Mouse (Mus musculus) liver, embryonic 12.5 days (tissue): ENCODE data around the gene Wdr90. TPM values are rescaled to one million over a fixed set of nuclear protein-coding genes. Genes with fewer than 3 reads are reported as not detected.

Experiments used
- ATAC-seq: fragments of 200-750 bp; cut with Nextera tagmentation; 2 replicates; pipeline ENCODE4 v1.8.0; 2017; ENCODE audit warnings: moderate number of reproducible peaks, mild to moderate bottlenecking, moderate library complexity
- H3K27ac ChIP-seq: fragments of 300-500 bp; sonication (generic); 2 replicates; pipeline ENCODE4 v1.5.1; 2016; ENCODE audit warnings: mild to moderate bottlenecking
- H3K27me3 ChIP-seq: fragments of 300-500 bp; sonication (generic); replicated peaks from 2 replicates; pipeline ENCODE4 v1.6.1; 2016; ENCODE audit warnings: mild to moderate bottlenecking, moderate library complexity
- H3K36me3 ChIP-seq: fragments of 300-500 bp; sonication (generic); 2 replicates; pipeline ENCODE4 v1.6.1; 2016; ENCODE audit warnings: mild to moderate bottlenecking, moderate library complexity
- H3K4me1 ChIP-seq: fragments of 300-500 bp; sonication (generic); 2 replicates; pipeline ENCODE4 v1.6.1; 2016
- H3K4me2 ChIP-seq: fragments of 300-500 bp; sonication (generic); 2 replicates; pipeline ENCODE4 v1.6.1; 2016; ENCODE audit warnings: mild to moderate bottlenecking, moderate library complexity
- H3K4me3 ChIP-seq: fragments of 300-500 bp; sonication (generic); 2 replicates; pipeline ENCODE4 v1.5.1; 2016; ENCODE audit warnings: mild to moderate bottlenecking, moderate library complexity
- H3K9ac ChIP-seq: fragments of 300-500 bp; sonication (generic); 2 replicates; pipeline ENCODE4 v1.6.1; 2016; ENCODE audit warnings: mild to moderate bottlenecking, moderate library complexity
- H3K9me3 ChIP-seq: fragments of 300-500 bp; sonication (generic); replicated peaks from 2 replicates; pipeline ENCODE4 v1.6.1; 2016; ENCODE audit warnings: mild to moderate bottlenecking, moderate library complexity
- WGBS: fragments of 180-500 bp; shearing (Covaris S2); methylation state at CpG from one replicate; pipeline ENCODE4 v1.1.7; 2016; ENCODE audit not compliant: insufficient replicate concordance; 5-methylcytosine and 5-hydroxymethylcytosine counted together
- polyA plus RNA-seq: library from polyadenylated mRNA; unstranded; fragments of >200 nt; fragmentation: Nextera tagmentation; extraction: Ambion mirVana; gene quantifications from 2 replicates; pipeline ENCODE4 v1.2.1, GENCODE M21; 2016

The Wdr90 gene
- polyA plus RNA-seq, 1 experiment from 2014 or later = 19.6 TPM

- ATAC-seq = no peak
- Histone ChIP-seq H3K4me3 (no peak overlapping the region), H3K9me3 (no peaks in the 10 kb centered on the region), H3K4me1 (peaks cover 73% of the 10 kb centered on the region), H3K27me3 (no peaks in the 10 kb centered on the region), H3K4me2 (no peak overlapping the region), H3K36me3 (peaks cover 70% of the 10 kb centered on the region), H3K27ac (no peak overlapping the region), H3K9ac (no peak overlapping the region)
- WGBS = 90% methylated on average over 6 of the region's 6 CpGs
Measured at GRCm38 (mm10) chr17:25840519-25840918, 20.8 kb downstream of the Wdr90 start.

- peak overlapping the region; percentile 48 for H3K27ac ChIP-seq
- no peaks in the 10 kb centered on the region for H3K27me3 ChIP-seq
- no peak for ATAC-seq
- 79% methylated on average over 14 of the region's 14 CpGs for WGBS
- H3K4me3 ChIP-seq = no peak overlapping the region
- peaks cover 72% of the 10 kb centered on the region for H3K36me3 ChIP-seq
- peaks cover 74% of the 10 kb centered on the region for H3K4me1 ChIP-seq
- H3K9ac ChIP-seq = no peak overlapping the region; the same call in 1 of the 2 replicates
- H3K9me3 ChIP-seq = no peaks in the 10 kb centered on the region
- no peak overlapping the region for H3K4me2 ChIP-seq
Measured at GRCm38 (mm10) chr17:25839455-25840235, 21.7 kb downstream of the Wdr90 start.

- H3K9ac ChIP-seq = no peak overlapping the region
- no peaks in the 10 kb centered on the region for H3K9me3 ChIP-seq
- no peak for ATAC-seq
- WGBS = 83% methylated on average over 4 of the region's 4 CpGs
- peaks cover 77% of the 10 kb centered on the region for H3K36me3 ChIP-seq
- no peak overlapping the region for H3K4me3 ChIP-seq
- no peaks in the 10 kb centered on the region for H3K27me3 ChIP-seq
- no peak overlapping the region for H3K4me2 ChIP-seq
- peaks cover 78% of the 10 kb centered on the region for H3K4me1 ChIP-seq
- H3K27ac ChIP-seq = peak overlapping the region; percentile 48
Measured at GRCm38 (mm10) chr17:25838904-25839303, 22.4 kb downstream of the Wdr90 start.

GRCm38 (mm10) chr17:25837533-25837932 is 23.8 kb downstream of the Wdr90 start:
- Histone ChIP-seq H3K4me3 (no peak overlapping the region), H3K36me3 (peaks cover 71% of the 10 kb centered on the region), H3K9ac (no peak overlapping the region), H3K9me3 (no peaks in the 10 kb centered on the region), H3K4me2 (peak overlapping the region; percentile 71), H3K27me3 (no peaks in the 10 kb centered on the region), H3K4me1 (peaks cover 71% of the 10 kb centered on the region), H3K27ac (peak overlapping the region; percentile 12; the same call in 1 of the 2 replicates)
- WGBS = 49% methylated on average over 3 of the region's 3 CpGs
- ATAC-seq = no peak

GRCm38 (mm10) chr17:25837076-25837410 is 24.3 kb downstream of the Wdr90 start, which contains the start of gene Rhbdl1:
Rhbdl1 (minus strand) TSS chr17:25837295.
- no peaks in the 10 kb centered on the region for H3K27me3 ChIP-seq
- H3K4me1 ChIP-seq = peaks cover 69% of the 10 kb centered on the region
- ATAC-seq = no peak
- H3K9ac ChIP-seq = peak within 1 kb of the TSS; percentile 56
- H3K4me2 ChIP-seq = peak within 1 kb of the TSS; percentile 71
- H3K27ac ChIP-seq = peak within 1 kb of the TSS; percentile 12
- no peaks in the 10 kb centered on the region for H3K9me3 ChIP-seq
- peak within 1 kb of the TSS; percentile 38 for H3K4me3 ChIP-seq
- 1% methylated on average over 28 of the region's 29 CpGs for WGBS
- peaks cover 66% of the 10 kb centered on the region for H3K36me3 ChIP-seq

- H3K4me1 ChIP-seq = peaks cover 74% of the 10 kb centered on the region
- peak overlapping the region; percentile 71 for H3K4me2 ChIP-seq
- H3K27ac ChIP-seq = peak overlapping the region; percentile 12
- 25% methylated on average over 22 of the region's 23 CpGs for WGBS
- peak overlapping the region; percentile 56 for H3K9ac ChIP-seq
- peaks cover 65% of the 10 kb centered on the region for H3K36me3 ChIP-seq
- no peaks in the 10 kb centered on the region for H3K9me3 ChIP-seq
- no peaks in the 10 kb centered on the region for H3K27me3 ChIP-seq
- H3K4me3 ChIP-seq = peak overlapping the region; percentile 38
- no peak for ATAC-seq
Measured at GRCm38 (mm10) chr17:25836397-25837075, 24.8 kb downstream of the Wdr90 start.

GRCm38 (mm10) chr17:25835816-25836215 is 25.5 kb downstream of the Wdr90 start:
- 89% methylated on average over 16 of the region's 16 CpGs for WGBS
- Histone ChIP-seq H3K9me3 (no peaks in the 10 kb centered on the region), H3K4me2 (peak overlapping the region; percentile 71; the same call in 1 of the 2 replicates), H3K4me1 (peaks cover 81% of the 10 kb centered on the region), H3K36me3 (peaks cover 65% of the 10 kb centered on the region), H3K27ac (no peak overlapping the region), H3K4me3 (no peak overlapping the region), H3K9ac (0 out of 2 replicates have a peak overlapping the region, but pooled peaks have one; percentile 56), H3K27me3 (no peaks in the 10 kb centered on the region)
- ATAC-seq = no peak

GRCm38 (mm10) chr17:25835301-25835700 is 26.0 kb downstream of the Wdr90 start:
- Histone ChIP-seq H3K27ac (no peak overlapping the region), H3K36me3 (peaks cover 65% of the 10 kb centered on the region), H3K9ac (peak overlapping the region; percentile 92; the same call in 1 of the 2 replicates), H3K4me3 (peak overlapping the region; percentile 84; the same call in 1 of the 2 replicates), H3K27me3 (no peaks in the 10 kb centered on the region), H3K4me1 (peaks cover 84% of the 10 kb centered on the region), H3K4me2 (peak overlapping the region; percentile 84), H3K9me3 (no peaks in the 10 kb centered on the region)
- 88% methylated on average over 7 of the region's 7 CpGs for WGBS
- no peak for ATAC-seq

- Histone ChIP-seq H3K9me3 (no peaks in the 10 kb centered on the region), H3K27ac (peak overlapping the region; percentile 93)
Measured at GRCm38 (mm10) chr17:25834595-25835222, 26.6 kb downstream of the Wdr90 start.

GRCm38 (mm10) chr17:25833961-25834594 is 27.2 kb downstream of the Wdr90 start:
- H3K27me3 ChIP-seq = no peaks in the 10 kb centered on the region
- peaks cover 60% of the 10 kb centered on the region for H3K36me3 ChIP-seq
- no peaks in the 10 kb centered on the region for H3K9me3 ChIP-seq
- peak overlapping the region; percentile 84 for H3K4me2 ChIP-seq
- H3K9ac ChIP-seq = peak overlapping the region; percentile 92
- ATAC-seq = no peak
- H3K4me3 ChIP-seq = peak overlapping the region; percentile 84
- H3K4me1 ChIP-seq = peaks cover 84% of the 10 kb centered on the region
- H3K27ac ChIP-seq = peak overlapping the region; percentile 93
- 43% methylated on average over 6 of the region's 6 CpGs for WGBS

More at GRCm38 (mm10) chr17:25834595-25835222, 26.6 kb downstream of the Wdr90 start:
- ATAC-seq = no peak
- Histone ChIP-seq H3K4me3 (peak overlapping the region; percentile 84), H3K9ac (peak overlapping the region; percentile 92), H3K4me1 (peaks cover 84% of the 10 kb centered on the region), H3K36me3 (peaks cover 65% of the 10 kb centered on the region), H3K4me2 (peak overlapping the region; percentile 84), H3K27me3 (no peaks in the 10 kb centered on the region)
- 89% methylated on average over 12 of the region's 12 CpGs for WGBS

GRCm38 (mm10) chr17:25833291-25833663 is 28.0 kb downstream of the Wdr90 start, which contains the start of gene Stub1:
Stub1 (minus strand) TSS chr17:25833404.
- peak; percentile 53 for ATAC-seq
- Histone ChIP-seq H3K4me2 (peak within 1 kb of the TSS; percentile 84), H3K27me3 (no peaks in the 10 kb centered on the region), H3K4me1 (peaks cover 88% of the 10 kb centered on the region), H3K9ac (peak within 1 kb of the TSS; percentile 92), H3K27ac (peak within 1 kb of the TSS; percentile 93), H3K9me3 (no peaks in the 10 kb centered on the region), H3K36me3 (peaks cover 55% of the 10 kb centered on the region), H3K4me3 (peak within 1 kb of the TSS; percentile 84)
- WGBS = 0% methylated on average over 24 of the region's 24 CpGs
